Mouse (Mus musculus) embryonic facial prominence, embryonic 13.5 days (tissue): ENCODE data around the gene Slc31a2. TPM values are rescaled to one million over a fixed set of nuclear protein-coding genes. Genes with fewer than 3 reads are reported as not detected.

Source experiments
- ATAC-seq: fragments of 200-750 bp; cut with Nextera tagmentation; 2 replicates; pipeline ENCODE4 v1.8.0; 2017; ENCODE audit warnings: low read depth; ENCODE audit not compliant: insufficient number of reproducible peaks, insufficient read depth, low FRiP score, low TSS enrichment
- H3K27ac ChIP-seq: fragments of 300-500 bp; sonication (generic); 2 replicates; pipeline ENCODE4 v1.5.1; 2015; ENCODE audit warnings: moderate library complexity, mild to moderate bottlenecking, inconsistent platforms
- H3K27me3 ChIP-seq: fragments of 300-500 bp; sonication (generic); 2 replicates; pipeline ENCODE4 v1.6.1; 2015; ENCODE audit warnings: mild to moderate bottlenecking, inconsistent platforms
- H3K36me3 ChIP-seq: fragments of 300-500 bp; sonication (generic); 2 replicates; pipeline ENCODE4 v1.6.1; 2015; ENCODE audit warnings: mild to moderate bottlenecking, inconsistent platforms
- H3K4me1 ChIP-seq: fragments of 300-500 bp; sonication (generic); 2 replicates; pipeline ENCODE4 v1.6.1; 2015; ENCODE audit warnings: inconsistent platforms
- H3K4me2 ChIP-seq: fragments of 300-500 bp; sonication (generic); 2 replicates; pipeline ENCODE4 v1.6.1; 2015; ENCODE audit warnings: moderate library complexity, mild to moderate bottlenecking, inconsistent platforms
- H3K4me3 ChIP-seq: fragments of 300-500 bp; sonication (generic); 2 replicates; pipeline ENCODE4 v1.5.1; 2015; ENCODE audit warnings: mild to moderate bottlenecking, inconsistent platforms
- H3K9ac ChIP-seq: fragments of 300-500 bp; sonication (generic); 2 replicates; pipeline ENCODE4 v1.6.1; 2015; ENCODE audit warnings: mild to moderate bottlenecking, inconsistent platforms
- H3K9me3 ChIP-seq: fragments of 300-500 bp; sonication (generic); 2 replicates; pipeline ENCODE4 v1.6.1; 2016; ENCODE audit warnings: inconsistent platforms
- WGBS: fragments of 180-500 bp; shearing (Covaris S2); methylation state at CpG from one replicate; pipeline ENCODE4 v1.1.7; 2015; ENCODE audit warnings: mixed read lengths; 5-methylcytosine and 5-hydroxymethylcytosine counted together
- polyA plus RNA-seq: library from polyadenylated mRNA; unstranded; fragments of >200 nt; fragmentation: Nextera tagmentation; extraction: Ambion mirVana; gene quantifications from 2 replicates; pipeline ENCODE4 v1.2.1, GENCODE M21; 2015

The Slc31a2 gene
- polyA plus RNA-seq, 1 experiment from 2014 or later = 19.0 TPM

DNA sequence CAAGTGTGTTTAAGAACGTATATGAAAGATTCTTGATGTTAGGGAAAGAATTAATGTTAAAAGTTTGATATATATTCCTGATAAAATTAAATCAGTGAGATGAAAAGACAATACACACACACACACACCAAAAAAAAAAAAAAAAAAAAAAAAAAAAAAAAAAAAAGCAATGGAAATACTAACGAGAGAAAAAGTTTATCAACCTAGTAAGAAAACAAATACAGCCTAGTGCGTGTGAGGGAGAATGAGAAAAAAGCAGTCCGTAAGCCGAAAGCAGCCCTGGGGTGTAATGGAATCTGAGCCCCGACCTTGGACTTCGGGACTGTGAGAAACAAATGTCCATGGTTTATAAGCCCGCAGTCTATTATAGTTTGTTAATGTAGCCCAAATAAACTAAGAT, 23.2 kb downstream of the Slc31a2 start:
- Histone ChIP-seq H3K4me3 (peak overlapping the region; percentile 76; the same call in 1 of the 2 replicates), H3K4me1 (peaks cover 12% of the 10 kb centered on the region), H3K9ac (no peak overlapping the region), H3K4me2 (peak overlapping the region; percentile 78), H3K36me3 (no peaks in the 10 kb centered on the region), H3K27me3 (no peaks in the 10 kb centered on the region), H3K27ac (no peak overlapping the region), H3K9me3 (no peaks in the 10 kb centered on the region)
- WGBS = 66% methylated on average over 8 of the region's 8 CpGs
- ATAC-seq = no peak

DNA sequence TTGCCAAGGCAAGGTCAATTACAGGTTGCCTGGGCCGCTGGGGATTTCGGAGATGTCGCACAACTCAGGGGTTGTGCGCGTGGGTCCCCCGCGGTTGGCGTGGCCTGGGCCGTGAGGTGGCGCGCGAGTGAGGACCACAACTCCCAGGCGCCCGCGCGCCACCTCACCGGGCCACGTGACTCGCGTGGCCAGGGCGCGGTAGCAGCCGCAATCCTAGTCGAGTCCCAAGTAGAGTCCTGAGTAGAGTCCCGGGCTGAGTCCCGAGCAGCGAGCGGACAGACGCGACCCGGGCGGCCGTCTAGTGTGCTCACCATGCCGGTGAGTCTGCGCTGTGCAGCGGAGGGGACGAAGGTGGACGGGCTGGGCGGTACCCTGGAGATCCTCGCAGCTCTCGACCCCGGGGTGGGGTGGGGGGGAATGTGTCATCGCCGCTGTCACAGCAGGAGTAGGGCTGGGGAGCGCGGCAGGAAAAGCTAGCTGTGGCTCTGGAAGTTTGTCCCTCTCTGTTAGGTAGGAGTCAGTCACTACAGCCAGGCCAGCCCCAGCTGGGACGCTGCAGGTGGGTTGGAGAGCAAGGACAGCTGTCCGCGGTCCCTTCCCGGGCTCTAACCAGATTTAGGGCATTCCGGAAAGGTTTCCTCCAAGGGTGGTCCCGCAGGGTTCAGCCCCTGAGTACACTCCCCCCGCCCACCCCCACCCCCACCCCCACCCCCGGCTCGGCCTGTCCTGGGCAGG, 24.1 kb downstream of the Slc31a2 start:
- Histone ChIP-seq H3K27ac (no peak overlapping the region), H3K4me2 (peak overlapping the region; percentile 78), H3K4me1 (peaks cover 12% of the 10 kb centered on the region), H3K9ac (peak overlapping the region; percentile 76), H3K4me3 (peak overlapping the region; percentile 76), H3K36me3 (no peaks in the 10 kb centered on the region), H3K9me3 (no peaks in the 10 kb centered on the region), H3K27me3 (no peaks in the 10 kb centered on the region)
- WGBS = under 1% methylated on average over 55 of the region's 55 CpGs
- ATAC-seq = peak; percentile 84

DNA sequence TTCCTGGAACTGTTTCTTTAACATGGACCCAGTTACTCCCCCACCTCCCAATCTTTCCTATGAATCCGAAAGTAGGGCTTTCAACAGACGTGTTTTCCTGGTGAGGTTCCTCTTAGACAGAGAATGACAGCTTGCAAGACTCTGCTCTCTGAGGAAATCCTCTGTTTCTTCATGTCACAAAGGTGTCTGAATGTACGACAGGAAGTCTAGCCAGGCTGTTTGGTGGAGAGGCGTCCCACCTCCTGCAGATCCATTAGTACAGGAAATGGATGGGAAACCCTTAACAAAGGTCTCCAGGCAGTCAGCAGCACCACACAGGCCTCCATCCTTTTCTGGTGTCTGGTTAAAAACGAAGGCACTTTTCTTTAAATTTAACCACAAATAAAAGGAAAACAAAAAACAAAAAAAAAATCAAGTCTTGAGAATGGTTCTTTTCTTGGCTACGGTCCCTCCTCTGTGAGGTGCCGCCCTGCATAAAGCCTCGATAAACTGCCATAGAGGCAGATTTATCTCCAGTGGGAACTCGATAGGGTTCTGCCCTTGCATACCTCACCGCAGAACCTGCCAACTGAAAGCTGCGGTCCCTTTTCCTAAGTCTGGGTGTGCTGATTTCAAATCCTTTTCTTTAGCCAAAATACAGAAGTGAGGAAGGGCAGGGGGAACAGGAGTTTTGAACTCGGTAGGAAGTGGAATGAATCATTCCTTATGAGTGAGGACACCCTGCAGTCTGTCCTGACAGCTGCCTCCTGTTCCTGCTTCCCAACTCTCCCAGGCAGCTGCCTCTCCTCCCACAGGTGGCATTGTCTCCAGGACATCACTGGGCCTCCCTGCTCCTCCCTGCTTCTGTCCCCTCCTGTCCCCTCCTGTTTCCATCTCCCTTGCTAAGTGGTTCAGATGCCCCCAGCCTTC, 24.9 kb downstream of the Slc31a2 start:
- Histone ChIP-seq H3K4me2 (peak overlapping the region; percentile 78), H3K36me3 (no peaks in the 10 kb centered on the region), H3K4me1 (peaks cover 12% of the 10 kb centered on the region), H3K9me3 (no peaks in the 10 kb centered on the region), H3K4me3 (peak overlapping the region; percentile 76), H3K27me3 (no peaks in the 10 kb centered on the region), H3K9ac (peak overlapping the region; percentile 76), H3K27ac (no peak overlapping the region)
- WGBS = 17% methylated on average over 12 of the region's 12 CpGs
- no peak for ATAC-seq

DNA sequence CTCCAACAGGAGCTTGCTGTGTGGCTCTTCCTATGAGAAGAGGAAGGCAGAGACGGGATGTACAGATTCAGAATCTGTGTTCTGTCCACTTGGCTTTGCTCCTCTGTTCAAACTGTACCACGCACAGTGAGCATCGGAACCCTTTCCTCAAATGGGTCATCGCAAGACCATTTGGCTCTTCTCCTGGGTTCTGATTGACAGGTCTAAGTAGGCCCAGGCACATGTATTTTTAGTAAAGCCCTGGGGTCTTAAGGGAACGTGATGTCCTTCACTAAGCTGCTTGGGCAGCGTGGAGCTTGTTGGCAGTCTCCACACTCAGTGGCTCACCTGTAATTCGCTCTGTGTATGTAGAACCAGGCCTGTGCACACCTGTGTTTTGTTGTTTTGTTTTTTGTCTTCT, 26.9 kb downstream of the Slc31a2 start:
- Histone ChIP-seq H3K4me1 (peaks cover 12% of the 10 kb centered on the region), H3K4me3 (no peak overlapping the region), H3K27me3 (no peaks in the 10 kb centered on the region), H3K36me3 (no peaks in the 10 kb centered on the region), H3K9me3 (no peaks in the 10 kb centered on the region), H3K27ac (no peak overlapping the region), H3K9ac (no peak overlapping the region), H3K4me2 (no peak overlapping the region)
- WGBS = 84% methylated on average over 7 of the region's 7 CpGs
- no peak for ATAC-seq

DNA sequence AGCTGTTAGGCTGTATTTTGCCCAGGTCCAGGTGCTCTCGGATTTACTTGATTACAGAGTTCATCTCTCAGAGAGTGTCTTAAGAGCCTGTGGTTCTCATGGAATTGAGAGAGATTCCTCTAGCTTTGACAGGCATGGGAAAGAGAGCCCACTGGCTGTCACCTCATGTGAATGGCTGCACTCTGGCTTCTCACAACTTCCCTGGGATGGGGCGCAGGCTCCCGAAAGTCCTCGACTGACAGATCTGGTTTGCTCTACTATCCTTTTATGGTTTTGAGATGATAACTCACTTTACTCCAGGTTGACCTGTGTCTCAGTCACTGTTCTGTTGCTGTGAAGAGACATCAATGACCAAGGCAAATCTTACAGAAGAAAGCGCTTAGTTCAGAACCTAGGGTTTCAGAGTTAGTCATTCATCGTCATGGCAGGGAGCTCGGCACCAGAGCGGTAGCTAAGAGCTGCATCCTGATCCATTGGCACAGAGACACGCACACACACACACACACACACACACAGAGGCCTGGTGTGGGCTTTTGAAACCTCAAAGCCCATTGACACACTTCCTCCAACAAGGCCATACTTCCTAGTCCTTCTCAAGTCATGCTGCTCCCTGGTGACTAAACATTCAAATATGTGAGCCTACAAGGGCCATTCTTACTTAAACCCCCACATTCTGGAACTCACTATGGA, 28.6 kb downstream of the Slc31a2 start:
- Histone ChIP-seq H3K9ac (no peak overlapping the region), H3K27me3 (no peaks in the 10 kb centered on the region), H3K27ac (no peak overlapping the region), H3K4me2 (no peak overlapping the region), H3K9me3 (no peaks in the 10 kb centered on the region), H3K4me1 (peaks cover 10% of the 10 kb centered on the region), H3K4me3 (no peak overlapping the region), H3K36me3 (no peaks in the 10 kb centered on the region)
- ATAC-seq = no peak
- 94% methylated on average over 9 of the region's 9 CpGs for WGBS

DNA sequence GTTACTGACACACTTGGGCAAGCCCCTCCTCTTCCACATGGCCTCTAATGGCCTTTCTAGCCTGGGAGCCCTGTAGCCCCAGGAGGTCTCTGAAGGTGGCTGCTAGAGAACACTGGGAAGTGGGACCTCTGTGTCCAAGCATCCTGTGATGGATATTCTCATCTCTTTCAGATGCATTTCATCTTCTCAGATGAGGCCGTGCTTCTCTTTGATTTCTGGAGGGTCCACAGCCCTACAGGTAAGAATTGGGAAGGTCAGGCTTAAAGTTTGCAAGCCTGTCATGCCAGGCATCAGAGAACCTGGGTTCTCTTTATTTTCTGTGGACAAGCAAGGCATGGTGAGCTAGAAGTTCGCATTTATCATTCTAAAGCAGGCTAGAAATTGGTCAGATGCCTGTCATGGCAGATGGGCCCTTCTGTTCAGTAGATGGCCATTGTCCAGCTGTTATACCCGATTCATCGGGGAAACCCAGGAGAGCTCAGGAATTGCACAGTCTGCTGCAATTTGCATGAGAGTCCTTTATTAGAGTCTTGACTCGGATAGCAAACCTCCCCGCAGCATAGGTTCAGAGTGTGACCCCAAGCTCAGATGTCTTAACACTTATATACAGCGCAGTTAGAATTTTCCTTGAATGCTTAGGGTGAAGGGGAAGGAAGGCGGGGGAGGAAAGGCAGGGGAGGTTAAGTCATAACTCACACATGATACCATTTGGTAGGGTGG, 30.3 kb downstream of the Slc31a2 start:
- Histone ChIP-seq H3K36me3 (peaks cover 12% of the 10 kb centered on the region), H3K4me1 (peaks cover 1% of the 10 kb centered on the region), H3K27ac (no peak overlapping the region), H3K27me3 (no peaks in the 10 kb centered on the region), H3K9ac (no peak overlapping the region), H3K4me3 (no peak overlapping the region), H3K4me2 (no peak overlapping the region), H3K9me3 (no peaks in the 10 kb centered on the region)
- 86% methylated on average over 8 of the region's 8 CpGs for WGBS
- ATAC-seq = no peak

DNA sequence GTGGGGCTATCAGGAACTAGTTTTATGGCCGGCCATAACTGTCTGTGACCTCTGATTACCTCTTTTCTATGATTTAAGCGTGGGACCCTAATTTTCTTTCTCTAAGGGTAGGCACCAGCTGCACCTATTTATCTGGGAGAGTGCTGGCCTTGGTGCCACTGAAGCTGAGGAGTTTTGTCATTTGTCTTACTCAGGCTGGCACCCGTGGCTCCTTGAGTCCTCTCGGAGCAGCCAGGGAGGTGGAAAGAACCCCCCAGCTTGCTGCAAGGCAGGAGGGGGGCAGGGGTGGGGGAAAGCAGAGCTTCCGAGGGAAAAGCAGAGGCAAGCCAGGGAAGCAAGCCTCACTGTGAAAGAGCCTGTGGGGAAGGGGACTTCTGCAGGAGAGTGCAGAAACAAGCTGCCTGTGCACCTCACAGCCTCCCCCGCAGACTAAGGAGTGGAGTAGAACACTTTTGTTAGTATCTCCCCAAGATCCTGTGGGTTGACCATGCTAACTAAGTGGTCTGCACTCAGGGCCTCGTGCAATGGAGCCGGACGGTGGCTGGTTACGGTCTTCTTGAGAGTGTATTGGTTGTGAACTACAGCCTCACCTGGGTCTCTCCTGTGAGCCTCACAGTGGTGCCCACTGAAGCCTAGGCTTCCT, 31.0 kb downstream of the Slc31a2 start:
- Histone ChIP-seq H3K27ac (no peak overlapping the region), H3K36me3 (peaks cover 15% of the 10 kb centered on the region), H3K9ac (no peak overlapping the region), H3K27me3 (no peaks in the 10 kb centered on the region), H3K9me3 (no peaks in the 10 kb centered on the region), H3K4me2 (no peak overlapping the region), H3K4me1 (no peaks in the 10 kb centered on the region), H3K4me3 (no peak overlapping the region)
- WGBS = 70% methylated on average over 10 of the region's 10 CpGs
- ATAC-seq = no peak

DNA sequence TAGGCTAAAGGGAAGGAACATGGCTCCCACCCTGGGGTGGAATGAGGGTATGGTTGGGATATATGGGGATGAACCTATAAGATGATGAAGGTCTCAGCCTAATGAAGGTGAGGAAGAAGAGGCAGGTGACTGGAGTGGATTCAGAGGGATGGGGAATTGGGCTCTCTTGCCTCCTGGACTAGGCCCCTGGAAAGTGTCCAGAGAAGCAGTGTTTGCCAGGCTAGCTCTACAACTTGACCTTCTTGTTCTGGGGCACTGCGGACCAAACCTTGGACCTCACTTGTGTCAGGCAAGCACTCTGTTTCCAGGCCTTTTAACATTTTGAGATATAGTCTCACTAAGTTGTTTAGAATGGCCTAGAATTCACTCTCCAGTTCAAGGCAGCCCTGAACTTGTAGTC, 32.4 kb downstream of the Slc31a2 start:
- Histone ChIP-seq H3K9ac (no peak overlapping the region), H3K9me3 (no peaks in the 10 kb centered on the region), H3K4me3 (no peak overlapping the region), H3K27ac (no peak overlapping the region), H3K4me2 (no peak overlapping the region), H3K4me1 (no peaks in the 10 kb centered on the region), H3K36me3 (peaks cover 29% of the 10 kb centered on the region), H3K27me3 (no peaks in the 10 kb centered on the region)
- no peak for ATAC-seq
- WGBS = 92% methylated on average over 1 of the region's 1 CpGs

DNA sequence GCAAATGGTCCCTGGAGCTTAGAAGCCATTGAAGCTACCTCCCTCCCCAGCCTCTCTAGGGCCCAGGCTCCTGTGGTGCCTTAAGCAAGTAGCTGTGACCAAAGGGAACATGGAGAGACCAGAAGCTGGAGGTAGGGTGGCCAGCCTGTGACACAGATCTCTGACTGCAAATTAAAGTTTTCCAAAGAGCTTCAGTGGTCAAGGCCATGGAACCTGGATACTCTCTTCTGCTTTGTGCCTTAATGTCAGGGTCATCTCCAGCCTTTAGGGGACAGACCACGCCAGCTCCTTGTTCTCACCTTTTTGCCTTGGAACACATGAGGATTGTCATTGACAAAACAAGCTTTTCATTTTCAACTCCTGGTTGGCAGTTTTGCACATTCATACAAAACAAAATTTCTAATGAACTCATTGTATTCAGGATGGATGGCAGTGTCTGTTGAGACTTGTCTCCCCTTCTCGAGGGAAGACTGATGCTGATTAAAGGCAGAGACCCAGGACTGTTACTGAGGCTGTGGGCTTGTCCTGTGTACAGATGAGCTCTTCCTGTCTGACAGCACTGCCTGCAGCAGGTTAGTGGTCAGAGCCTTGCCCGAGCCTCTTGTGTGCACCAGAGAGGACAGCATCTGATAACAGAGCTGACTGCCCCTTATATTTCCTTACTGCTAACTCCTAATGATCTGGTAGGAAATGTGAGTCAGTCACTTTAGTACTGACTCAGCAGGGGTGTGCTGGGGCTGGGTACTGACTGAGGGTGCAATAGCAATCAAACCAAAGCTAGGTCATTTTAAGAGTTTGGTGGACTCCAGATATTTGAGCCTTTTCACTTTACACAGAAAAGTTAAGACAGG, 35.1 kb downstream of the Slc31a2 start:
- peaks cover 55% of the 10 kb centered on the region for H3K36me3 ChIP-seq

DNA sequence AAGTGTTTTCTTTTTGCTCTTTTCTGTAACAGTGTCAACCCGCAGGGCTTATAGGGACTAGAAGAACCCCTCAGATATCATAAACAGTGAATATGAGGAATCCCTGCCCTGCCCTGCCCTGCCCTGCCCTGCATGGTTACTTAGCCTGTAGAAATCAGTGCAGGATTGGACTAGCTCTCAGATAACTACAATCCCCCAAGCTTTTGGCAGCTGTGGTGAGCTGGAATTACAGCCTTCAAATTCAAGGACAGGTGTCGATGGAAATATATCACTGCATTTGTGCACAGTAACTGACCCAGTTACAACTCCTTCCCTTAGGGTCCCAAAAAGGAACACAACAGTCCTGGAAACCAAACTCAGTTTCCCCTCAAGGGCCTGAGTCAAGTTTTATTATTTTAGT, 37.6 kb downstream of the Slc31a2 start:
- 87% methylated on average over 2 of the region's 2 CpGs for WGBS
- ATAC-seq = no peak

More for the DNA sequence above, 35.1 kb downstream of the Slc31a2 start:
- no peaks in the 10 kb centered on the region for H3K27me3 ChIP-seq
- no peak for ATAC-seq
- H3K9me3 ChIP-seq = no peaks in the 10 kb centered on the region
- H3K4me1 ChIP-seq = no peaks in the 10 kb centered on the region
- no peak overlapping the region for H3K4me2 ChIP-seq
- H3K4me3 ChIP-seq = no peak overlapping the region
- no peak overlapping the region for H3K9ac ChIP-seq
- H3K27ac ChIP-seq = no peak overlapping the region
- 76% methylated on average over 3 of the region's 3 CpGs for WGBS

More for the DNA sequence above, 37.6 kb downstream of the Slc31a2 start:
- H3K4me2 ChIP-seq = no peak overlapping the region
- H3K27me3 ChIP-seq = no peaks in the 10 kb centered on the region
- no peaks in the 10 kb centered on the region for H3K9me3 ChIP-seq
- H3K9ac ChIP-seq = no peak overlapping the region
- peaks cover 80% of the 10 kb centered on the region for H3K36me3 ChIP-seq
- H3K4me3 ChIP-seq = no peak overlapping the region
- no peaks in the 10 kb centered on the region for H3K4me1 ChIP-seq
- H3K27ac ChIP-seq = no peak overlapping the region
